Mouse (Mus musculus): ENCODE results near the gene Cd109. TPM values are rescaled to one million over a fixed set of nuclear protein-coding genes. Genes with fewer than 3 reads are reported as not detected.
A peak's percentile ranks its signal among the peaks of the same experiment; 100 is the strongest.

Gene Cd109
- polyA plus RNA-seq, 1 experiment from 2014 or later: 4.0 TPM

DNA sequence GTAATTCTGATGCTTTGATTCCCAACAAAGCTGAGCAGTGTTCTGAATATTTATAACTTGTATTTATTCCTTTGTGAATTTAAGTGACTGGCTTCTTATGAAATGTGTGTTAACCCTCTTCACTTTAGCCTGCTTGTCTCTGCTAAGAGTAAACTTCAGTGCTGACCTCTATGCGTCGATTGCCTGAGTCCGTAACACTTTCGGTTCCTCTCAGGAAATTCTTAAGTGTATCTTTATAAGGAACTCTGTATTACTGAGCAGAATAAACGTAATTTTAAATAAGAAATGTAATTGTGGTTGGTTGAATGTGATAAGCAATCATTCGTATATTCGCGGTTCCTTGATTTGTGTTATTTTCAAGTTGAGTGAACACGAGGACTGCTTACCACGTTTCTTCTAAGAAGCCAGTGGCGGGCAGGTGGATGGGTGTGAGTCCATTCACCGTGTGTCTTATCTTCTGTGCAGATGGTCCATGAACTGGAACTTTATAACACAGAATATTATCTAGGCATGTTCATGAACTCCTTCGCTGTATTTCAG lies 56.2 kb downstream of the Cd109 start:
- Histone ChIP-seq H3K27me3 (ENCODE audit: poor library complexity, severe bottlenecking) (no peaks in the 10 kb centered on the region), H3K27ac (no peak overlapping the region), H3K4me3 (no peak overlapping the region), H3K36me3 (replicated peaks) (no peaks in the 10 kb centered on the region), H3K9me3 (no peaks in the 10 kb centered on the region), H3K4me1 (no peaks in the 10 kb centered on the region)
- WGBS: 91% methylated on average over 13 of the region's 13 CpGs
- DNase-seq (ENCODE audit: extremely low spot score, low spot score): no peak

DNA sequence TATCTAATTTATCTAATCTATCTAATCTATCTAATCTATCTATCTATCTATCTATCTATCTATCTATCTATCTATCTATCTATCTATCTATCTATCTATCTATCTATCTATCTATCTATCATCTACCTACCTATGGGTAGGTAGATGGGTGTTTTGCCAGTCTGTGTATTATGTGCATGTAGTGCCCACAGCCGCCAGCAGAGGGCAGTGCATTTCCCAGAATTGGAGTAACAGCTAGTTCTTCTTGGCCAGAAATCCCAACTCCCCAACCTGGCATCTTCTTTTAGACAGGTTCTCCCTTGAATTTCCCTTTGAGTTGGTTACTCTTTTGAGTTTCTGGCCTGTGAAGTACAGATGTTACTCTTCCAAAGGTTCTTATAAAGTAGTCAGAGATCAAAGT lies 85.3 kb downstream of the Cd109 start:
- Histone ChIP-seq H3K9me3 (no peaks in the 10 kb centered on the region), H3K36me3 (replicated peaks) (no peaks in the 10 kb centered on the region), H3K4me1 (no peaks in the 10 kb centered on the region), H3K27ac (no peak overlapping the region), H3K27me3 (ENCODE audit: poor library complexity, severe bottlenecking) (no peaks in the 10 kb centered on the region), H3K4me3 (no peak overlapping the region)
- 3% methylated on average over 1 of the region's 1 CpGs for WGBS
- DNase-seq (ENCODE audit: extremely low spot score, low spot score): peak; percentile 60

DNA sequence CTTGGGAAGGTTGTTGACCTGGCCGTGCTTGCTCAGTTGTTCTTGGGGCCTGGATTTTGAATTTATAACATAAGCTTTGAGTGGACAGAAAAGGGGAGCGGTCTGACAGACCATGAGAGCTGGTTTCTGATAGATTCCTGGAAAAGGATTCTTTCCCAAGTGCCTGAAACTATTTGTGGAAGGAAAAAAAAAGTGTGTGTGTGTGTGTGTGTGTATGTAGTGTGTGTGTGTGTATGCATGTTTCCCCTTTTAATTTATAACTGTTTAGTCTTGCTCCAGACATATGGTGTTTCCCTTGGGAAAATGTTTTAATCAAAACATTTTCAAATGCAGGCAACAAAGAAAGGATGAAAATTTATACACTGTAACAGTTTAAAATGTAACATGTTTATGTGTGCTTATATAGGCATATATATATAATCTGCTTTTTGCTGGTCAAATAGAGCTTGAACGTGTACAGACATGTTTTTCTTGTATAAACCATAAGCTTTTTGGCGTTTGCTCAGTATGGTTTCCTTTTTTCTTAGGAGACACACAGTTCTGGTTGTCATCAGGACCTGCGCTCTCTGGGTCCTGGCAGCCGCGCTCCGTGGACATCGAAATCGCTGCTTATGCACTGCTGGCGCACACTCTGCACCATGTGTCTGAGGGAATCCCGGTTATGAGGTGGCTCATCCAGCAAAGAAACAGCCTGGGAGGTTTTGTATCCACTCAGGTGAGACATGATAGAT lies 87.3 kb downstream of the Cd109 start:
- H3K27ac ChIP-seq: no peak overlapping the region
- H3K4me1 ChIP-seq: no peaks in the 10 kb centered on the region
- H3K9me3 ChIP-seq: peaks cover 9% of the 10 kb centered on the region
- no peaks in the 10 kb centered on the region for H3K27me3 ChIP-seq (ENCODE audit: poor library complexity, severe bottlenecking)
- 92% methylated on average over 12 of the region's 12 CpGs for WGBS
- H3K4me3 ChIP-seq: no peak overlapping the region
- no peak for DNase-seq (ENCODE audit: extremely low spot score, low spot score)
- no peaks in the 10 kb centered on the region for H3K36me3 ChIP-seq (replicated peaks)

DNA sequence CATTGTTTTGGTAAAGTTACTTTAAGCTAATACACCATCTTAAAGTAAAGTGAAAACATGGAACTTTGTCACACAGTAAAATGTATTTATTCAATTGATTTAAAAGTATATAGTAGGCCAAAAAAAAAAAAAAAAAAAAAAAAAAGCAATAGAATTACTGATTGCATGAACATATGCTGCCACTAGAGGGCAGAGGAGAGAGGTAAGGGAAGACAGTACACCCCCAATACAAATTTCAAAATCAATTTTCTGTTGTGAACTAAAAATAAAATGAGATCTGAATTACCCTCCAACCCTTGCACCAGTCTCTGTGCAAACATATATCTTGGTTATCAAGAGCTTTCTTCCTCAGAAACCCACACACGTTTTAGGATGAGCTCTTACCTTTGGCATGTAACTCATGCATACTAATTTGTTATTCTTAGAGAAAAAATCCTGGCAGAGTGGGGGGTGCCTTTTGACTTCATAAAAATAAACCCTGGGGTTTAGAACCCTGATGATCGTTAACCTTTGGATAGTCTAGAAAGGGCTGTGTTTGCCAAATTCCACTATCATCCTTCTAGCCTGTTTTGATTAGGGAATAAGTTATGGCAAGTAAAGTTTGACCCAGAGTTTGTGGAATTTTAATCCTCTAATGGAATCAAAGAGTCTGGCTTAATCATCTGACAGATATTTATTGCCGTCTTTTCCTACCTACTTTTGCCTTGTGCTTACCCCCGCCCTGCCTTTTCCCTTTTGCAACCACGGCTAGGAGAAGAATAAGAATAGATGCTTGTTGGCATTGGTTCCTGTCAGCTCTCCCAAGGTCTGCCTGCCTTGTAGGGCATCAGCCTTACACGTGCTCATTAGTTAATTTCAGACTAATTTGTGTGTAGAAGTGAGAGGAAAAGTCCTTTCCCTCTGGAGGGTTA lies 105.8 kb downstream of the Cd109 start:
- Histone ChIP-seq H3K9me3 (no peaks in the 10 kb centered on the region), H3K27ac (no peak overlapping the region), H3K36me3 (replicated peaks) (no peaks in the 10 kb centered on the region), H3K4me1 (no peaks in the 10 kb centered on the region), H3K4me3 (no peak overlapping the region), H3K27me3 (ENCODE audit: poor library complexity, severe bottlenecking) (no peaks in the 10 kb centered on the region)
- 79% methylated on average over 6 of the region's 6 CpGs for WGBS
- no peak for DNase-seq (ENCODE audit: extremely low spot score, low spot score)

DNA sequence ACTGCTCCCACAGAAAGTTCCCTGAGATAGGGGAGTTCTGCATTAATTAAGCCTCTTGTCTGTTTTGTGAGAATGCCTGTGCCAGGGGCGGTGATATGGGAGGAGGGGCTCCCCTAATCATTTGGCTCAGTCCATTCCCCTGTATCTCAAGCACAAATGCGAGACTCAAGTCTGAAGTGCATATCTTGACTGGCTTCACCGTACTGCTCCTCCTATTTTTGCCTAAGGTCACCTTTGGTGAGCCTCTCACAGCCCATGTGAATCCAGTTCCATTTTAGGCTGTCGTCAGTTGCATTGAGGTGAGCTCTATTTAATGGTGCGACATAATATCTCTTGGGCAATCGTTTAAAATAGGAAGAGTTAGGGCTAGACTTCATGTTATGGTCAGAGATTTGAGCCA lies 116.6 kb downstream of the Cd109 start:
- no peaks in the 10 kb centered on the region for H3K36me3 ChIP-seq (replicated peaks)
- no peaks in the 10 kb centered on the region for H3K4me1 ChIP-seq
- no peaks in the 10 kb centered on the region for H3K9me3 ChIP-seq
- H3K27ac ChIP-seq: no peak overlapping the region
- WGBS: 69% methylated on average over 6 of the region's 6 CpGs
- H3K27me3 ChIP-seq (ENCODE audit: poor library complexity, severe bottlenecking): no peaks in the 10 kb centered on the region
- no peak overlapping the region for H3K4me3 ChIP-seq
- no peak for DNase-seq (ENCODE audit: extremely low spot score, low spot score)

DNA sequence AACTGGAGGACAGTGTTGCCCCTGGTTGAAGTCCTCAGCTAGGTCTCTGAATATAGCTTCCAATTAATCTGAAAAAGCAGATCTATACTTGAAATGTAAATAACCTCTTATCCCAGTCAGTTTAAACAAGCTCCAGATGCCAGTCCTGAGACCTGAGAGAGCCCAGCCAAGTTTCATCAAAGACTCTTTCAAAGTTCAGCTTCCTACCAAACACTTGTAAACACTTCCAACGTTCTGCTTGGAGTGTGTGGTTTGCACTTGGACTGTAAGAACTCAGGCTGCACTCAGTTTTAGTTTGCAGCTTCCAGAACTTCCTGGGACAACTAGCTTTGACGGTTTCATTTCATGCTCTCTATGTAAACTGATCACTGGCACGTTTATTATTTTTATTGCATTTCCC lies 120.2 kb downstream of the Cd109 start:
- DNase-seq (ENCODE audit: extremely low spot score, low spot score): no peak
- H3K4me3 ChIP-seq: no peak overlapping the region
- WGBS: 75% methylated on average over 3 of the region's 3 CpGs
- H3K27me3 ChIP-seq (ENCODE audit: poor library complexity, severe bottlenecking): no peaks in the 10 kb centered on the region
- H3K9me3 ChIP-seq: no peaks in the 10 kb centered on the region
- H3K4me1 ChIP-seq: no peaks in the 10 kb centered on the region
- no peaks in the 10 kb centered on the region for H3K36me3 ChIP-seq (replicated peaks)
- no peak overlapping the region for H3K27ac ChIP-seq

DNA sequence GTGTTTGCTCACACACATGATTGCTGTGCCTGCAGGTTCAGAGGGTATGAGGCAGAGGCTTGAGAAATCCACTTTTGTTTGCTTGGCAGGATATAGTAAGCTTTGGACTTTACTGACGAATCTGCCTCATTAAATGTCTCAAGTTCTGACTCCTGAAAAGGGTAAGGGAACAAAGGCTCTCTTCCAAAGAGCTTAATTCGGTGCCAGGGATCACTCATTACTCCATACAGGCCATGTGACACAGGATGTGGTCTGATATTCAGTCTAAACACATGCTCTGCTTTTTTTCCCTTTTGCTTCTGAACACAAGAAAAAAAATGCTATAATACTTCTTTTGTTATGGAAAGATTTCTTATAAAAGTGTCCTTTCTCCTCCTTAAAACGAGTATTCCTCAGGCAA lies 126.7 kb downstream of the Cd109 start:
- Histone ChIP-seq H3K4me3 (no peak overlapping the region), H3K9me3 (no peaks in the 10 kb centered on the region), H3K27me3 (ENCODE audit: poor library complexity, severe bottlenecking) (no peaks in the 10 kb centered on the region), H3K4me1 (peaks cover 9% of the 10 kb centered on the region), H3K36me3 (replicated peaks) (no peaks in the 10 kb centered on the region), H3K27ac (peak overlapping the region; percentile 37; the same call in 1 of the 2 replicates)
- WGBS: 39% methylated on average over 3 of the region's 3 CpGs
- DNase-seq (ENCODE audit: extremely low spot score, low spot score): no peak

DNA sequence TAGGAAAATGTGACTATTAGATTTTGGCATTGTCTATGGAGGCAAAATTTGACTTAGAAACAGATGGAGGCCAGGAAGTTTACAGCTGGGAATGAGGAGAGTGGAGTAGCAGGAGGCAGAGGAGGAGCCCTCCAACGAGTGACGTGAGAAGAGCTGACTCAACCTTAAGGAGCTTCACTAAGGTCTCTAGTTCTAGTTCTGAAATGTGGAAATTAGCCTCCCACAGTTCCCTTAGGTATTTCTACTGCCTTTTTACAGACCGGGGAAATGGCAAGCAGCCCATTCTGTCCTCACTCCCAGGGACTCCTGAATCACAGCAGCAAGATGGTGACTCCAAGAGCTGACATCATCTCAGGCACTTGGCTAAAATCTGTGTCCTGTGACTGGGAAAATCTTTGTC lies 134.9 kb downstream of the Cd109 start:
- WGBS: 76% methylated on average over 3 of the region's 3 CpGs
- DNase-seq (ENCODE audit: extremely low spot score, low spot score): no peak
- H3K4me1 ChIP-seq: no peaks in the 10 kb centered on the region

More for the DNA sequence above, 134.9 kb downstream of the Cd109 start:
- no peaks in the 10 kb centered on the region for H3K9me3 ChIP-seq
- no peaks in the 10 kb centered on the region for H3K36me3 ChIP-seq (replicated peaks)
- H3K27ac ChIP-seq: no peak overlapping the region
- no peak overlapping the region for H3K4me3 ChIP-seq
- no peaks in the 10 kb centered on the region for H3K27me3 ChIP-seq (ENCODE audit: poor library complexity, severe bottlenecking)

Other genes with a start within 250 kb of the Cd109 start
- 0.36 TPM in 1 of 2 replicates, not detected in the other for gene Dppa5a, start 247.4 kb upstream of the Cd109 start, polyA plus RNA-seq (2016; fragmentation: Nextera tagmentation; extraction: Ambion mirVana)
- 2.3 and 3.2 TPM in 2 replicates for gene Ooep, start 236.8 kb upstream of the Cd109 start, polyA plus RNA-seq (2016; fragmentation: Nextera tagmentation; extraction: Ambion mirVana)
- gene Ddx43, start 219.8 kb upstream of the Cd109 start, polyA plus RNA-seq (2016; fragmentation: Nextera tagmentation; extraction: Ambion mirVana): 0.17 and 0.24 TPM in 2 replicates
- gene Cgas, start 172.3 kb upstream of the Cd109 start, polyA plus RNA-seq (2016; fragmentation: Nextera tagmentation; extraction: Ambion mirVana): 0.27 and 0.32 TPM in 2 replicates
- 23.5 and 26.1 TPM in 2 replicates for gene Mto1, start 167.3 kb upstream of the Cd109 start, polyA plus RNA-seq (2016; fragmentation: Nextera tagmentation; extraction: Ambion mirVana)
- gene Gm17324, start 166.8 kb upstream of the Cd109 start, polyA plus RNA-seq (2016; fragmentation: Nextera tagmentation; extraction: Ambion mirVana): 0.58 and 0.88 TPM in 2 replicates
- gene Eef1a1, start 126.4 kb upstream of the Cd109 start, polyA plus RNA-seq (2016; fragmentation: Nextera tagmentation; extraction: Ambion mirVana): 3,994 and 4,016 TPM in 2 replicates
- 10.2 and 10.5 TPM in 2 replicates for gene Slc17a5, start 27.5 kb upstream of the Cd109 start, polyA plus RNA-seq (2016; fragmentation: Nextera tagmentation; extraction: Ambion mirVana)

All from forebrain, embryonic 10.5 days (tissue).